Mouse (Mus musculus) spleen, postnatal 10 days (tissue): ENCODE measurements at regions not wholly inside any gene's neighbourhood (a gene's known extent, or its start where the extent isn't known, plus 50 kb on each side); places are given as distances from the start of the nearest gene placed in this dataset.

ENCODE experiments used
- DNase-seq, 2 experiments: peaks; one replicate each; pipeline ENCODE4 v3.0.0; 2021 to 2022; ENCODE audit warnings: low spot score in 2 of 2

DNA sequence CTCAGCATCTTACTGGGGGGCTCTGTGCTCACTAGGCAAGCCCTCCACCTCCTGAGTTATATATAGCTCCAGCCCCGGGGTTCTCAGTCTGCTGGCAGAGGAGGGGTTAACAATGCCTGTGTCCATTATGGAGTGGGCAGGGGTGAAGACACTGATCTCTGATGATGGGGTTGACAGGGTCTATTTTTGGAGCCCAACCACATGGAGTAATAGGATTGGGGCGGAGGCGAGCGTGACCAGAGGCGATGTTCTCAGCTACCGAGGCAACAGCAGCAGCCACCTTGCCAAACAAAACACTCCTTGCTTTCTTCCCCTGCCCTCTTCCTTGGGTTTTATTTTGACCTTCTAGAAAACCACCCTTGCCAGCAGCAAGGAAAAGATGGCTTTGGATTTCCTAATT lies 141.1 kb upstream of the Gli2 start:
- DNase-seq = no peak

- DNase-seq = no peak
Measured at GRCm38 (mm10) chr1:119191177-119191576, 137.8 kb upstream of the Gli2 start.

GRCm38 (mm10) chr1:119189461-119190066 lies 136.1 kb upstream of the Gli2 start:
- no peak for DNase-seq

DNA sequence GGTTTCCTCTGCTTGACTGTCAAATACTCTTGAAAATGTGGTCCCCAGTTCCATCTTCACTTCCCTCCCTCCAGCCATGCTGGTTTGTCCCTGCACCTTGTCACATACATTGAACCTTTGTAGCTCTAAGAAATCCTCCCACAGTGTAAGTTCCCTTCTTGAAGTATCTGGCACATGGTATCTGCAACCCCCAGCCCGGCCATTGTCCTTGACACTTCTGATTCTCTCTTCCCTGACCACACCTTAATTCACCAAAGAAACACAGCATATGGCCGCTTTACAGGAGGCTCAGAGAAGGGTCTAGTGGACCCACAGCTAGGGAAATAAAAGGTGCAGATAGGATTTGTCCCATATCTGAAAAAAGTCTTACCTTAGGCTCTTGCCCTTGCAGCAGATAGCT lies 133.9 kb upstream of the Gli2 start:
- no peak for DNase-seq

DNA sequence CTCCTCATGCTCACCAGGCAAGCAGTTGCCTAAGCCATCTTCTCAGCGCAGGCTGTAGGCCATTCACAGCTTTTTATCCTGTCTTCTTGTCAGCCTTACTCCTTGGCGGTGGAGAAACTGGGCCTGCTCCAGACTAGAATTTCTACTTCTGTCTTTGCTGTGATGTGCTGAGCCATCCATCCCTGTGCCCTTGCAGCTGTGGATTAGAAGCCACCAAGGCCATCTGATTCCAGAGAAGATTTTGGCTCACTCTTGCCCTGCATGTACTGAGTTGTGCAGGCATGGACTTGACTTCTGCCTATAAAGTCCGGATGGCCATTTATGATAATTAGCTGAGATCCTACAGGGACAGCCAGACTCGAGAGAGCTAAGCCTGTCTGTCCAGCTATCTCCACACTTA lies 133.4 kb upstream of the Gli2 start:
- no peak for DNase-seq

GRCm38 (mm10) chr1:119183558-119184270 lies 130.3 kb upstream of the Gli2 start:
- no peak for DNase-seq

DNA sequence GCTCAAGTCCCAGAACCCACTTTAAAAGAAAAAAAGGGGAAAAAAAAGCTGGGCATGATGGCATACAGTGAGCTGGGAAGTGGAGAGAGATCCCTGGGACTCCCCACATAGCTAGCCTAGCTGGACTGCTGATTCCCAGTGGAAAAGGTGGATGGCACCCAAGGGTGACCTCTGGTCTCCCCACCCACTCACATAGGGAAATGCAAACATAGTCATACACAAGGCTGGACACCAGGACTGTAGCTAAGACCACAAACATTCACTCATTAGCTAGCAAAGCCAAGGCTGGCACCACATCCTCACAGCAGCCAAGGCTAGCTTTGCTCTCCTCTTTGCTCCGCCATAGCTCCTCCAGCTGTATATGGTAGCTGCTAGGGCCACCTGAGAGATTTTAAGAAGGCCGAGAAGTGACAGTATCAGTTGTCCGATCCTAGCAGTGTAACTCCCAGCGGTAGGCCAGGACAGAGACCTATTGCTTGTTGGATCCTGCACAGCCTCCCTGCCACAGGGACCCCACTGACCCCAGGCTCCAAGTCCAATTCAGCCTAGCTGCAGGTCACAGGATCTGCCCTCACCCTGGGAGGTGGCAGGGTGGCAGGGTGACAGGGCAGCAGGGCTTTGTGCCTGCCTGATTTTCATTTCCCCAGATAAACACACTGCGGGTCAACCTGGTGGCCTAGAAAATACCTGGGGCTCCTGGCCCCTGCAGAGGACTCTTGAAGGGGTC lies 119.8 kb upstream of the Gli2 start:
- DNase-seq = no peak

DNA sequence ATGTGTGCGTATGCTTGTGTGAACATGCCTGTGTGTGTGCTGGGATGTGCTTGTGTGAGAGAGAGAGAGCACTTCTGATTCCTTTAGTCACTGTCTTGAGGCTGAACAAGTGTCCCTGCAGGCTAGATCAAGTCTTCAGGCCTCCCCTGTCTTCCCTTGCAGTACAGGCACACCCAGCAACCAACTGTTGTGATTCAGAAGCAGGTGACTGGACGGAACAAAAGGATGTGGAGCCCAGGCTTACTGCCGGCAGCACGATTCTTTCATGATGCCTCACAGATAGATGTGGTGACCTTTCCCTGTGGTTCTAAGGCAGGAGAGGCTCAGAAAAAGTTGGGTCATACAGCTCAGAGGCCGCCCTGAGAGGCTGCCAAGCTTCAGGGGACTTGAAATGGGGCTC lies 114.0 kb upstream of the Gli2 start:
- DNase-seq = no peak

GRCm38 (mm10) chr1:119166286-119166685 lies 112.9 kb upstream of the Gli2 start:
- DNase-seq = no peak

DNA sequence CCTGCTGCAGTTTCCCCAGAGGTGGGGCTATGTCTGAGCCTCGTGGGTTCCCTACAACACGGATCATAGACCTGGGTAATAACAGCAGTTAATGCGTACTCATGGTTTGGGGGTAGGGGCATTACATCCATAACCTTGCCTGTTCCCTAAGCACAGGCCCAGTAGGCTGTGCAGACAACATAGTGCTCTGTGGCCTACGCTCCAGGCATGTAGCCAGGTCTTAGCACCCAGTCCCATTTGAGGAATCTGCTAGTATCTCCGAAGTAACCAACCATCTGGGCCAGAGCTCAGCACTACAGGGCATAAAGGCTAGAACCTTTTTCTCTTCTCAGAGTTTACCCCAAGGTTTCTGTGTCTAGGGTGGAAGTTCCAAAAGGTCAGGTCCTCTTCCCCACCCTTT lies 111.4 kb upstream of the Gli2 start:
- no peak for DNase-seq

DNA sequence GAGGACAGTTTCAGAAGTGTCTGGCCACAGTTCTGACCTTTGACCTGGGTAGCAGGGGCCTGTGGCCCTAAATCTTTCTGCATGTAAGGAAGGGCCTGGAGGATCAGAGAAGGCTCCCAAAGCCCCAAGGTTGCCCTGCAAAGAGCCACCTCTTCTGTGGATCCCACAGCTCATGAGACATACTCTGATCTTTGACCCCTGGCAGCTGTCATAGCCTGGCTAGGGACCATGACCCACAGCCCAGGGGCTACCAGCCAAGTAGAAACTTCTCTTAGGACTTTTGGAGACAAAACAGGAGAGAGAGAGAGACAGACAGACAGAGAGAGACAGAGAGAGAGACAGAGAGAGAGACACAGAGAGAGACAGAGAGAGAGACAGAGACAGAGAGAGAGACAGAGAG lies 110.4 kb upstream of the Gli2 start:
- no peak for DNase-seq

DNA sequence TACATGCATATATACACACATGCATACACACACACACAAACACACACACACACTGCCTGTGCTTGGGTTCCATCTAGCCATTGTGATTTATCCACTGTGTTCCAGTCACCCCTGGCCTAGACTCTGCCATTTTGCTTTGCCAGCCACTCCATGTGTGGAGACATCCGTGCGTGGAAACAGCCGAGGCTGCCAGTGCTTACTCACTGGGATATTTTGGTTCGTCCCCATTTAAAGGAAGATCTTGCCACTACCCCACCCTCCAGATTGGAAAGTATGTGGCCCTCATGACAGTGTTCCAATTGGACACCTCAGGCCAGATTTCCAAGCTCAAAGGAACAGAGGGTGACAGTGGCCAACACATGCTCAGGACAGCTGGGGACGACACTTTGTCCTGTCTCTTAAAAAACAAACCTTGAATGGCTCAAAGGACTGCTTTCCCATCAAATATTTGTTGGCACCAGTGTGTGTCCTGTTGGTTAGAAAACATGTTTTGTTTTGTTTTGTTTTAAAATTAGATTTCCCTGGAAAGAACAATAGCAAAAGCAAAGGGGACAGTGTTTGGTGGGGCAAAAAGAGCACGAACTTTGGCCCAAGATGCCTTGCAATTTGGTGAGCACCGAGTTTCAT lies 109.8 kb upstream of the Gli2 start:
- no peak for DNase-seq

- no peak for DNase-seq
Measured at GRCm38 (mm10) chr1:119161751-119162150, 108.3 kb upstream of the Gli2 start.

GRCm38 (mm10) chr1:119160354-119160753 lies 106.9 kb upstream of the Gli2 start:
- no peak for DNase-seq

DNA sequence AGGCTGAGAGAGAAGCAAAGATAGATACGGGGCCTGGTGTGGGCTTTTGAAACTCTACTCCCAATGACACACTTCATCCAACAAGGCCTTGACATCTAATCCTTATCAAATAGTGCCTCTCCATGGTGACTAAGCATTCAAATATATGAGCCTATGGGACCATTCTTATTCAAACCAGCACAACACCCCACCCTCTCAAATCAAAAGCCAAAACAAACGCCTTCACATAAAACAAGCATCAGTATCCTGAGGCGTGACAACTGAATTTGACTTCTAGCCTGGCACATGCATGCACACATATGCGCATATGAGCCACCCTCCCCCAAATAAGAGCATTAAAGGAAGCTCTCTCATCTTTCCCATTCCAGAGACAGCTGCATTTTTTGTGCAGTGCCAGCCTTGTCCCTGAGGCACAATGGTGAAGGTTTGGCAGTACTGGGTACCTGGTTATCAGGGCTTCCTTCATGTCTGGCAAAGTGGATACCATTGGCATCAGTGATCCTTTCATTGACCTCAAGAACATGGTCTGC lies 103.8 kb upstream of the Gli2 start:
- DNase-seq = no peak

DNA sequence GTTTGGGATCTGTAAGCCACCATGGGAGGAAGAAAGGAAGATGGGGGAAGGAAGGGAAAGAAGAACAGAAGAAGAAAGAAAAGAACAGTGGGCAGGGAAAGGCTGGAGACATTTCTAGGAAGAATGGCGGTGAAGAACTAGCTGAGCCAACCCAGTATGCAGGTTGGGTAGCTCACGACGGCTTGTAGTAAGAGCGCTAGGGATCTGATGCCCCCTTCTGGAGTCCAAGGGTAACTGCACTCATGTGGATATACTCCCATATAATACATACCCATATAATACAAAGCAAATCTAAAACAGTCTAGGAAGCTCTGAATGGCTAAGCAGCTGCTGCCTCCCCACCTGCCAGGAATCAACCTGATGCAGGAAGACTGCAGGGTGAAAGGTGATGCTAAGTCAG lies 100.2 kb upstream of the Gli2 start:
- DNase-seq = no peak

GRCm38 (mm10) chr1:119152776-119153175 lies 99.4 kb upstream of the Gli2 start:
- DNase-seq = no peak

GRCm38 (mm10) chr1:119147506-119147905 lies 94.1 kb upstream of the Gli2 start:
- DNase-seq = no peak

- DNase-seq = no peak
Measured at GRCm38 (mm10) chr1:119143808-119144207, 90.4 kb upstream of the Gli2 start.

DNA sequence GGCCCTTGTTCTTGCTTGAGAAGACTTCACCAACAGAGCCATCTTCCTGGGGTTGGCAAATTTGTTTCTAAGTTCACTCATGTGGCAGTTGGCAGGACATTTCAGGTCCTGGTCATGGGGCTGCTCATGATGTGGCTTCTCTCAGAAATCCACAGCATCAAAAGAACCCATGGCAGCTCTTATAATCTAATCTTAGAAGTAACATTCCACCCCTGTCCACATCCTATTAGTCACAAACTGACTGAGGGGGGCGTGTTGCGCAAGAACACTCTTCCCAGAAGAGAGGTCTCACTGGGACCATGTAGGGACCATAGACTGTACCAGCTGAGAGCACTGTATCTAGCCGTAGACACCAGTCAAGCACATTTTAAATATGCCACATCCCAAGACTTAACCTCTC lies 75.6 kb upstream of the Gli2 start:
- no peak for DNase-seq

GRCm38 (mm10) chr1:119125561-119125960 lies 72.1 kb upstream of the Gli2 start:
- DNase-seq = no peak

DNA sequence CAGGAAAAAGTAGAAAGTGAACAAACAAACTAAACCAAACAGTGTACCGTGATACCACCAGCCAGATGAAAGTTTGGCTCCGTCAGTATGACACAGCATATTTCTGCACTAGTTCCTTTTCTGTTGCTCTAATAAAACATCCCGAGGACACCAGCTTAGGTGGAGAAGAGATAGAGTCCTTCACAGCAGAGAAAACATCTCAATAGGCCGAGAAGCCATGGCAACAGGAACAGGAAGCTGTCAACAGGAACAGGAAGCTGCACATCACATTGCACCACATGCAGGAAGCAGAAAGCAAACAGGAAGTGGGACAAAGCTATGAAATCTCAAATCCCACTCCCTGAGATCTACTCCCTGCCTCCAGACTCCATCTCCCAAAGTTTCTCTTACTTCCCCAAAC lies 71.4 kb upstream of the Gli2 start:
- no peak for DNase-seq
